Mouse (Mus musculus) bone marrow macrophage, adult 2 months (primary cell): Measurements from ENCODE around the gene Ttbk1. TPM values are rescaled to one million over a fixed set of nuclear protein-coding genes. Genes with fewer than 3 reads are reported as not detected.

ENCODE experiments used
- H3K27ac ChIP-seq: 2 replicates; pipeline ENCODE4 v1.5.1; 2012; ENCODE audit warnings: low read depth, low read length; ENCODE audit not compliant: insufficient read depth
- H3K4me1 ChIP-seq: 2 replicates; pipeline ENCODE4 v1.6.1; 2012; ENCODE audit warnings: low read length; ENCODE audit not compliant: control insufficient read depth, insufficient read depth
- H3K4me3 ChIP-seq: 2 replicates; pipeline ENCODE4 v1.5.1; 2012; ENCODE audit warnings: mild to moderate bottlenecking, low read length, moderate library complexity; ENCODE audit not compliant: insufficient read depth
- CTCF ChIP-seq: IDR thresholded peaks from 2 replicates; pipeline ENCODE4 v1.5.1; 2012; ENCODE audit warnings: low read depth, mild to moderate bottlenecking, low read length, moderate library complexity
- POLR2A ChIP-seq: IDR thresholded peaks from 2 replicates; pipeline ENCODE4 v1.6.1; 2012; ENCODE audit warnings: mild to moderate bottlenecking, low read depth, low read length, borderline replicate concordance
- polyA plus RNA-seq: library from polyadenylated mRNA; stranded (reverse); fragments of >200 nt; gene quantifications from 2 replicates; pipeline ENCODE4 v1.2.4, GENCODE M21; 2012; ENCODE audit not compliant: missing spikeins, insufficient read depth, insufficient read length

Gene Ttbk1
- polyA plus RNA-seq, 1 experiment = not detected

- no peak for TF ChIP-seq CTCF
- TF ChIP-seq POLR2A = no peak
- Histone ChIP-seq H3K4me1 (no peaks in the 10 kb centered on the region), H3K27ac (no peak overlapping the region), H3K4me3 (no peak overlapping the region)
These were observed 10.2 kb downstream of the Ttbk1 start for GRCm38 (mm10) chr17:46477286-46477685.

GRCm38 (mm10) chr17:46476601-46477000 is 10.9 kb downstream of the Ttbk1 start:
- TF ChIP-seq CTCF = no peak
- no peak for TF ChIP-seq POLR2A
- Histone ChIP-seq H3K4me1 (no peaks in the 10 kb centered on the region), H3K4me3 (no peak overlapping the region), H3K27ac (no peak overlapping the region)

GRCm38 (mm10) chr17:46467830-46468229 is 19.6 kb downstream of the Ttbk1 start:
- Histone ChIP-seq H3K4me3 (no peak overlapping the region), H3K27ac (no peak overlapping the region), H3K4me1 (no peaks in the 10 kb centered on the region)
- TF ChIP-seq CTCF (no peak), POLR2A (no peak)

- H3K4me1 ChIP-seq = no peaks in the 10 kb centered on the region
- no peak overlapping the region for H3K4me3 ChIP-seq
- TF ChIP-seq POLR2A (no peak), CTCF (no peak)
- no peak overlapping the region for H3K27ac ChIP-seq
These were observed 25.2 kb downstream of the Ttbk1 start for GRCm38 (mm10) chr17:46462226-46462625.

- Histone ChIP-seq H3K4me1 (no peaks in the 10 kb centered on the region), H3K27ac (no peak overlapping the region), H3K4me3 (peak overlapping the region; percentile 48)
- TF ChIP-seq POLR2A (no peak), CTCF (no peak)
These were observed 26.1 kb downstream of the Ttbk1 start for GRCm38 (mm10) chr17:46461347-46461746.

GRCm38 (mm10) chr17:46460673-46461072 is 26.8 kb downstream of the Ttbk1 start:
- Histone ChIP-seq H3K4me3 (peak overlapping the region; percentile 48), H3K27ac (no peak overlapping the region), H3K4me1 (no peaks in the 10 kb centered on the region)
- TF ChIP-seq POLR2A (no peak), CTCF (no peak)

GRCm38 (mm10) chr17:46458439-46458838 is 29.0 kb downstream of the Ttbk1 start:
- no peak for TF ChIP-seq POLR2A
- TF ChIP-seq CTCF = no peak
- H3K4me3 ChIP-seq = no peak overlapping the region
- H3K27ac ChIP-seq = no peak overlapping the region
- no peaks in the 10 kb centered on the region for H3K4me1 ChIP-seq

GRCm38 (mm10) chr17:46457791-46458190 is 29.7 kb downstream of the Ttbk1 start:
- no peak overlapping the region for H3K27ac ChIP-seq
- H3K4me1 ChIP-seq = no peaks in the 10 kb centered on the region
- TF ChIP-seq POLR2A = no peak
- peak; percentile 34; the same call in 1 of the 2 replicates for TF ChIP-seq CTCF
- H3K4me3 ChIP-seq = no peak overlapping the region

GRCm38 (mm10) chr17:46455110-46455691 is 32.3 kb downstream of the Ttbk1 start:
- Histone ChIP-seq H3K4me1 (no peaks in the 10 kb centered on the region), H3K27ac (no peak overlapping the region), H3K4me3 (no peak overlapping the region)
- TF ChIP-seq POLR2A = no peak
- no peak for TF ChIP-seq CTCF

- no peaks in the 10 kb centered on the region for H3K4me1 ChIP-seq
- no peak overlapping the region for H3K4me3 ChIP-seq
- no peak for TF ChIP-seq CTCF
- TF ChIP-seq POLR2A = no peak
- H3K27ac ChIP-seq = no peak overlapping the region
These were observed 32.9 kb downstream of the Ttbk1 start for GRCm38 (mm10) chr17:46454539-46454938.

- no peak overlapping the region for H3K27ac ChIP-seq
- H3K4me3 ChIP-seq = no peak overlapping the region
- TF ChIP-seq CTCF (no peak), POLR2A (no peak)
- no peaks in the 10 kb centered on the region for H3K4me1 ChIP-seq
These were observed 33.5 kb downstream of the Ttbk1 start for GRCm38 (mm10) chr17:46453970-46454411.
